Mouse (Mus musculus): ENCODE measurements around the gene Mrps5. TPM values are rescaled to one million over a fixed set of nuclear protein-coding genes. Genes with fewer than 3 reads are reported as not detected.

Mrps5 gene
- total and polyA plus RNA-seq, 3 experiments: 144 to 210 (median 188) TPM

GRCm38 (mm10) chr2:127627354-127627753, 40.3 kb downstream of the Mrps5 start:
- Histone ChIP-seq H3K4me1 (ENCODE audit: control insufficient read depth in 1 of 2, insufficient read depth in 2 of 2) (peaks cover 3 to 6% of the 10 kb centered on the region in 2 experiments; a peak in 3 of 4 replicates), H3K4me2 (ENCODE audit: insufficient read depth, low read depth, poor library complexity, severe bottlenecking) (no peak overlapping the region), H3K27ac (ENCODE audit: insufficient read depth, low read depth) (no peak overlapping the region), H3K36me3 (replicated peaks in 1 of 2; ENCODE audit: control insufficient read depth in 1 of 2, insufficient read depth in 1 of 2, low read length in 1 of 2) (no peaks in the 10 kb centered on the region), H3K27me3 (replicated peaks) (peaks cover 16% of the 10 kb centered on the region), H3K9me3 (replicated peaks; ENCODE audit: low read length) (no peaks in the 10 kb centered on the region), H3K79me2 (replicated peaks; ENCODE audit: control insufficient read depth, extremely low read depth, insufficient read depth, poor library complexity, severe bottlenecking) (no peaks in the 10 kb centered on the region), H3K4me3 (replicated peaks in 1 of 3; ENCODE audit: low read depth in 2 of 3, low read length in 2 of 3, poor library complexity in 1 of 3) (no peak overlapping the region), H3K9ac (ENCODE audit: insufficient read depth, low read depth) (no peak overlapping the region)
- dilution Hi-C loops (cut with MboI; ENCODE audit: extremely low pct_ligation_motif_present, extremely low pct_unique_long_range_greater_than_20kb, low sequenced_read_pairs): no loop called here
- no peak for TF ChIP-seq MAZ (IDR thresholded peaks at IDR 0.05; ENCODE audit: low read depth, low read length)
- no peak for TF ChIP-seq ZMIZ1 (IDR thresholded peaks at IDR 0.05; ENCODE audit: low read depth, low read length)
- no peak for TF ChIP-seq UBTF (IDR thresholded peaks at IDR 0.05; ENCODE audit: low read depth, low read length)
- no peak for TF ChIP-seq CHD1 (IDR thresholded peaks at IDR 0.05; ENCODE audit: low read depth, low read length)
- no peak for TF ChIP-seq CTCF (conservative IDR thresholded peaks at IDR 0.05 in 1 of 2, IDR thresholded peaks at IDR 0.05 in 1 of 2; ENCODE audit: low read depth in 2 of 2, low read length in 2 of 2)
- no peak for TF ChIP-seq USF2 (conservative IDR thresholded peaks at IDR 0.05; ENCODE audit: low read depth, low read length)
- TF ChIP-seq RAD21 (IDR thresholded peaks at IDR 0.05; ENCODE audit: low read depth, low read length): no peak
- TF ChIP-seq MYC (IDR thresholded peaks at IDR 0.05; ENCODE audit: low read depth, low read length): no peak
- TF ChIP-seq POLR2AphosphoS2 (IDR thresholded peaks at IDR 0.05; ENCODE audit: low read depth, low read length): no peak
- no peak for TF ChIP-seq SIN3A (IDR thresholded peaks at IDR 0.05; ENCODE audit: low read length)
- no peak for TF ChIP-seq ZNF384 (IDR thresholded peaks at IDR 0.05; ENCODE audit: low read depth, low read length)
- TF ChIP-seq BHLHE40 (IDR thresholded peaks at IDR 0.05; ENCODE audit: low read depth, low read length): no peak
- no peak for TF ChIP-seq USF1 (IDR thresholded peaks at IDR 0.05; ENCODE audit: low read depth, low read length)
- TF ChIP-seq ELF1 (IDR thresholded peaks at IDR 0.05; ENCODE audit: low read depth, low read length): no peak
- no peak for TF ChIP-seq RCOR1 (conservative IDR thresholded peaks at IDR 0.05; ENCODE audit: low read depth, low read length)
- no peak for TF ChIP-seq IRF4 (IDR thresholded peaks at IDR 0.05; ENCODE audit: low read depth, low read length)
- in situ Hi-C loops (cut with MboI; ENCODE audit: low pct_ligation_motif_present, low pct_unique_long_range_greater_than_20kb, low sequenced_read_pairs): no loop called here
- DNase-seq (ENCODE audit: extremely low read depth): no peak

GRCm38 (mm10) chr2:127627990-127628570, 41.1 kb downstream of the Mrps5 start:
- peaks cover 20% of the 10 kb centered on the region for H3K27me3 ChIP-seq (replicated peaks)
- no peaks in the 10 kb centered on the region for H3K36me3 ChIP-seq (replicated peaks in 1 of 2; ENCODE audit: control insufficient read depth in 1 of 2, insufficient read depth in 1 of 2, low read length in 1 of 2)
- no peaks in the 10 kb centered on the region for H3K79me2 ChIP-seq (replicated peaks; ENCODE audit: control insufficient read depth, extremely low read depth, insufficient read depth, poor library complexity, severe bottlenecking)
- no peak overlapping the region for H3K4me2 ChIP-seq (ENCODE audit: insufficient read depth, low read depth, poor library complexity, severe bottlenecking)
- DNase-seq (ENCODE audit: extremely low read depth): no peak
- peaks cover 3 to 6% of the 10 kb centered on the region in 2 experiments; a peak in 3 of 4 replicates for H3K4me1 ChIP-seq (ENCODE audit: control insufficient read depth in 1 of 2, insufficient read depth in 2 of 2)
- in situ Hi-C loops (cut with MboI; ENCODE audit: low pct_ligation_motif_present, low pct_unique_long_range_greater_than_20kb, low sequenced_read_pairs): no loop called here
- dilution Hi-C loops (cut with MboI; ENCODE audit: extremely low pct_ligation_motif_present, extremely low pct_unique_long_range_greater_than_20kb, low sequenced_read_pairs): no loop called here
- TF ChIP-seq E2F4 (IDR thresholded peaks at IDR 0.05; ENCODE audit: insufficient replicate concordance, low read depth, low read length) (no peak), POLR2A (IDR thresholded peaks at IDR 0.05; ENCODE audit: low read depth, low read length) (no peak), RAD21 (IDR thresholded peaks at IDR 0.05; ENCODE audit: low read depth, low read length) (no peak), IRF4 (IDR thresholded peaks at IDR 0.05; ENCODE audit: low read depth, low read length) (no peak), SIN3A (IDR thresholded peaks at IDR 0.05; ENCODE audit: low read length) (no peak), MXI1 (IDR thresholded peaks at IDR 0.05; ENCODE audit: low read depth, low read length) (no peak), MAFK (IDR thresholded peaks at IDR 0.05; ENCODE audit: insufficient replicate concordance, low read length) (no peak), ZC3H11A (IDR thresholded peaks at IDR 0.05; ENCODE audit: low read depth, low read length) (no peak), ZNF384 (IDR thresholded peaks at IDR 0.05; ENCODE audit: low read depth, low read length) (no peak)
- no peak overlapping the region for H3K27ac ChIP-seq (ENCODE audit: insufficient read depth, low read depth)
- no peak overlapping the region for H3K9ac ChIP-seq (ENCODE audit: insufficient read depth, low read depth)
- H3K4me3 ChIP-seq (replicated peaks in 1 of 3; ENCODE audit: low read depth in 2 of 3, low read length in 2 of 3, poor library complexity in 1 of 3): no peak overlapping the region
- H3K9me3 ChIP-seq (replicated peaks; ENCODE audit: low read length): no peaks in the 10 kb centered on the region
